Mouse (Mus musculus) MEL (cell line): ENCODE measurements around the gene Ccdc83. TPM values are rescaled to one million over a fixed set of nuclear protein-coding genes. Genes with fewer than 3 reads are reported as not detected.

Experiments used
- DNase-seq: peaks from one replicate; pipeline ENCODE4 v3.0.0; 2011; ENCODE audit warnings: low read depth, low spot score
- H3K27ac ChIP-seq: 2 replicates; pipeline ENCODE4 v1.5.1; 2012; ENCODE audit warnings: low read depth, mild to moderate bottlenecking, control low read depth, low read length, moderate library complexity; ENCODE audit not compliant: control insufficient read depth
- H3K27me3 ChIP-seq, 2 experiments: fragments of 150-350 bp in 1 of 2; sonication (generic) in 1 of 2; 2 replicates each; pipeline ENCODE4 v1.6.1; 2012; ENCODE audit warnings: low read length in 2 of 2, mild to moderate bottlenecking in 2 of 2, improper control_type of control experiment in 1 of 2, moderate library complexity in 1 of 2; ENCODE audit not compliant: insufficient read depth in 2 of 2, control insufficient read depth in 1 of 2
- H3K36me3 ChIP-seq, 2 experiments: 2 replicates each; pipeline ENCODE4 v1.6.1; 2012 to 2014; ENCODE audit warnings: low read length in 2 of 2, improper control_type of control experiment in 1 of 2, inconsistent platforms in 1 of 2, mild to moderate bottlenecking in 1 of 2; ENCODE audit not compliant: insufficient read depth in 2 of 2, control insufficient read depth in 1 of 2
- H3K4me1 ChIP-seq, 2 experiments: fragments of 150-350 bp in 1 of 2; sonication (generic) in 1 of 2; 2 replicates each; pipeline ENCODE4 v1.6.1; 2012; ENCODE audit warnings: low read length in 2 of 2, improper control_type of control experiment in 1 of 2, mild to moderate bottlenecking in 1 of 2; ENCODE audit not compliant: insufficient read depth in 2 of 2, control insufficient read depth in 1 of 2
- H3K4me3 ChIP-seq, 2 experiments: fragments of 150-350 bp in 1 of 2; sonication (generic) in 1 of 2; 2 replicates each; pipeline ENCODE4 v1.5.1; 2012; ENCODE audit warnings: low read depth in 2 of 2, low read length in 2 of 2, mild to moderate bottlenecking in 2 of 2, moderate library complexity in 2 of 2, control low read depth in 1 of 2, improper control_type of control experiment in 1 of 2; ENCODE audit not compliant: control insufficient read depth in 1 of 2, insufficient read depth in 1 of 2
- H3K79me2 ChIP-seq: 2 replicates; pipeline ENCODE4 v1.6.1; 2012; ENCODE audit warnings: mild to moderate bottlenecking, low read length, moderate library complexity; ENCODE audit not compliant: control insufficient read depth, poor library complexity, insufficient read depth
- H3K9ac ChIP-seq: 2 replicates; pipeline ENCODE4 v1.6.1; 2012; ENCODE audit warnings: low read depth, mild to moderate bottlenecking, control low read depth, low read length, moderate library complexity; ENCODE audit not compliant: control insufficient read depth, poor library complexity, severe bottlenecking
- H3K9me3 ChIP-seq: fragments of 150-350 bp; sonication (generic); replicated peaks from 2 replicates; pipeline ENCODE4 v1.6.1; 2012; ENCODE audit warnings: mild to moderate bottlenecking, low read length, improper control_type of control experiment, moderate library complexity; ENCODE audit not compliant: insufficient read depth
- CHD2 ChIP-seq: IDR thresholded peaks from 2 replicates; pipeline ENCODE4 v1.6.1; 2011; ENCODE audit warnings: low read length, improper control_type of control experiment
- CTCF ChIP-seq, 3 experiments: IDR thresholded peaks in 2 of 3; conservative IDR thresholded peaks in 1 of 3; 2 replicates each; pipeline ENCODE4 v1.5.1; 2011 to 2012; ENCODE audit warnings: low read length in 3 of 3, low read depth in 2 of 3, mild to moderate bottlenecking in 2 of 3, improper control_type of control experiment in 1 of 3, inconsistent platforms in 1 of 3, mixed read lengths in 1 of 3, moderate library complexity in 1 of 3; ENCODE audit not compliant: control insufficient read depth in 1 of 3, insufficient read depth in 1 of 3, poor library complexity in 1 of 3, severe bottlenecking in 1 of 3
- ELF1 ChIP-seq: IDR thresholded peaks from 2 replicates; pipeline ENCODE4 v1.6.1; 2014; ENCODE audit warnings: low read depth, mild to moderate bottlenecking, inconsistent platforms, low read length, improper control_type of control experiment, moderate library complexity
- ETS1 ChIP-seq: IDR thresholded peaks from 2 replicates; pipeline ENCODE4 v1.6.1; 2012; ENCODE audit warnings: low read depth, mild to moderate bottlenecking, inconsistent platforms, low read length, improper control_type of control experiment, moderate library complexity
- MAFK ChIP-seq: IDR thresholded peaks from 2 replicates; pipeline ENCODE4 v1.6.1; 2011; ENCODE audit warnings: low read depth, mild to moderate bottlenecking, low read length, improper control_type of control experiment, borderline replicate concordance
- MEF2A ChIP-seq: IDR thresholded peaks from 2 replicates; pipeline ENCODE4 v1.6.1; 2014; ENCODE audit warnings: low read depth, mild to moderate bottlenecking, inconsistent platforms, low read length, improper control_type of control experiment; ENCODE audit not compliant: poor library complexity, insufficient replicate concordance, severe bottlenecking; ENCODE audit errors: extremely low read depth
- MYB ChIP-seq: IDR thresholded peaks from 2 replicates; pipeline ENCODE4 v1.6.1; 2011; ENCODE audit warnings: mild to moderate bottlenecking, low read depth, low read length, improper control_type of control experiment
- POLR2A ChIP-seq, 2 experiments: IDR thresholded peaks; 2 replicates each; pipeline ENCODE4 v1.6.1; 2011 to 2012; ENCODE audit warnings: low read length in 2 of 2, mild to moderate bottlenecking in 2 of 2, control low read depth in 1 of 2, improper control_type of control experiment in 1 of 2, low read depth in 1 of 2, moderate library complexity in 1 of 2; ENCODE audit not compliant: control insufficient read depth in 1 of 2, insufficient read depth in 1 of 2, poor library complexity in 1 of 2
- POLR2AphosphoS2 ChIP-seq: IDR thresholded peaks from 2 replicates; pipeline ENCODE4 v1.6.1; 2011; ENCODE audit warnings: low read length, improper control_type of control experiment
- POLR2AphosphoS5 ChIP-seq: IDR thresholded peaks from 2 replicates; pipeline ENCODE4 v1.6.1; 2012; ENCODE audit warnings: low read depth, borderline replicate concordance, mild to moderate bottlenecking, inconsistent platforms, low read length, moderate library complexity, mixed read lengths
- RAD21 ChIP-seq: IDR thresholded peaks from 2 replicates; pipeline ENCODE4 v1.6.1; 2011; ENCODE audit warnings: mild to moderate bottlenecking, low read depth, low read length, improper control_type of control experiment
- RCOR1 ChIP-seq: IDR thresholded peaks from 2 replicates; pipeline ENCODE4 v1.6.1; 2012; ENCODE audit warnings: low read depth, mild to moderate bottlenecking, inconsistent platforms, low read length, improper control_type of control experiment
- SMC3 ChIP-seq: IDR thresholded peaks from 2 replicates; pipeline ENCODE4 v1.6.1; 2011; ENCODE audit warnings: low read depth, low read length, improper control_type of control experiment
- TBP ChIP-seq: IDR thresholded peaks from 2 replicates; pipeline ENCODE4 v1.8.0; 2011; ENCODE audit warnings: low read depth, low read length, improper control_type of control experiment
- TCF12 ChIP-seq: IDR thresholded peaks from 2 replicates; pipeline ENCODE4 v1.6.1; 2014; ENCODE audit warnings: low read depth, mild to moderate bottlenecking, inconsistent platforms, low read length, improper control_type of control experiment, moderate library complexity
- USF1 ChIP-seq: IDR thresholded peaks from 2 replicates; pipeline ENCODE4 v1.6.1; 2014; ENCODE audit warnings: low read depth, mild to moderate bottlenecking, inconsistent platforms, low read length, improper control_type of control experiment, moderate library complexity
- ZC3H11A ChIP-seq: IDR thresholded peaks from 2 replicates; pipeline ENCODE4 v1.6.1; 2012; ENCODE audit warnings: low read depth, mild to moderate bottlenecking, inconsistent platforms, low read length, improper control_type of control experiment
- ZKSCAN1 ChIP-seq: IDR thresholded peaks from 2 replicates; pipeline ENCODE4 v1.6.1; 2012; ENCODE audit warnings: low read depth, mild to moderate bottlenecking, inconsistent platforms, low read length, improper control_type of control experiment, moderate library complexity
- ZMIZ1 ChIP-seq: IDR thresholded peaks from 2 replicates; pipeline ENCODE4 v1.6.1; 2012; ENCODE audit warnings: low read depth, mild to moderate bottlenecking, inconsistent platforms, low read length, improper control_type of control experiment, moderate library complexity
- polyA plus RNA-seq, 2 experiments: library from polyadenylated mRNA; stranded (reverse) in 1 of 2; unstranded in 1 of 2; fragments of >175 nt in 1 of 2; fragments of >200 nt in 1 of 2; gene quantifications; 2 replicates each; pipeline versions ENCODE4 v1.2.1 to v1.2.4; 2012; ENCODE audit warnings: low replicate concordance in 2 of 2, low read depth in 1 of 2; ENCODE audit not compliant: insufficient read length in 2 of 2, insufficient read depth in 1 of 2, missing spikeins in 1 of 2
- total RNA-seq: library from RNA; depleted of rRNA; stranded (reverse); fragments of 300-350 nt; gene quantifications from 2 replicates; pipeline ENCODE4 v1.2.3, GENCODE M21; 2012

Gene Ccdc83
- total and polyA plus RNA-seq, 3 experiments: not detected

DNA sequence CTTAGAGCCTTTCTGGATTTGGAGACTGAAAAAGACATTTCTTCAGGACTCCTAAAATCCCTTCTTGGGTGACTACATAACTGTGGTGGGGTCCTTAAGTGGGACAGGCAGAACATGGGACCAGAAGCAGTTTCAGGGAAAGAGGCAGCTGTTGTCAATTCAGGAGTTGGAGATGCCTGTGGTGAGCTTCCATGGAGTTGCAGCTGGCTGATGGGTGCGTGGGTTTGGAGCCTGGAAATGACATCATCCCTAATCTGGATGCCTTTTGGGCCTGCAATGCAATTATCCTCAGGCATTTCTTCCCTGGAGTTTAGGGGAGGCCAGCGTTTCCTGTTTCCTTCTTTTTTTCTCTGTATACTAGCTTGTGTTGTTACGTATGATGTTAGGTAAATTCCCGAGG, 31.7 kb downstream of the Ccdc83 start:
- no peak overlapping the region for H3K27ac ChIP-seq
- no peak for TF ChIP-seq MAFK
- no peak for TF ChIP-seq MYB
- TF ChIP-seq RAD21: no peak
- no peak for TF ChIP-seq USF1
- no peak for TF ChIP-seq POLR2AphosphoS2
- no peak for TF ChIP-seq POLR2AphosphoS5
- no peak for TF ChIP-seq TBP
- no peak for TF ChIP-seq ZC3H11A
- no peak for TF ChIP-seq TCF12
- TF ChIP-seq SMC3: no peak
- no peak for TF ChIP-seq CHD2
- TF ChIP-seq MEF2A: no peak
- TF ChIP-seq RCOR1: no peak
- no peak for TF ChIP-seq ZMIZ1
- H3K9ac ChIP-seq: no peak overlapping the region
- no peaks in the 10 kb centered on the region for H3K9me3 ChIP-seq
- peaks cover 2 to 4% of the 10 kb centered on the region in 2 experiments; a peak in 2 of 4 replicates for H3K27me3 ChIP-seq
- H3K4me1 ChIP-seq: no peaks in the 10 kb centered on the region
- no peaks in the 10 kb centered on the region for H3K36me3 ChIP-seq
- no peaks in the 10 kb centered on the region for H3K79me2 ChIP-seq
- no peak overlapping the region for H3K4me3 ChIP-seq
- no peak for DNase-seq

DNA sequence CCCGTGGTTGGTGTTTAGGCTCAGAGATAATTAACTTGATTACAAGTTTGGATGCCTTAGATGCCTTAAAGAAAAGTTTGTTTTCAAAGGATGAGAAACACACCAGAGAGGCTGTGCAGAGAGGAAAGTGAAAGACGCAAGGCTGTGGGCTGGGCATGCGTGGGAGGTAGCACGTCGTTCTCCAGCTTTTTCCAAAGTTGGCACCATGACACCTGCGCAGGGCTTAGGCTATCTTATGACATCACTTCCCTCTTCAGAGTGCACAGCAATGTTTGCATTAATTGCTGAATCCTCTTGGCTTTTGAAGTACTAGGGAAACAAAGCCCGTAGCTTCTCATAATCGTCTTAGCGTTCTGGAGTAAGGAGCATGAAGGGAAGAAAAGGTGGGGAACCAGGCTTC, 34.1 kb downstream of the Ccdc83 start:
- TF ChIP-seq ZKSCAN1 (no peak), CTCF (IDR thresholded peaks at IDR 0.05 in 2 of 3, conservative IDR thresholded peaks at IDR 0.05 in 1 of 3; ENCODE audit: control insufficient read depth in 1 of 3, insufficient read depth in 1 of 3, low read depth in 2 of 3, low read length in 3 of 3, poor library complexity in 1 of 3, severe bottlenecking in 1 of 3) (no peak), RCOR1 (no peak), POLR2A (IDR thresholded peaks at IDR 0.05; ENCODE audit: control insufficient read depth in 1 of 2, insufficient read depth in 1 of 2, low read depth in 1 of 2, low read length in 2 of 2, poor library complexity in 1 of 2) (no peak), CHD2 (no peak), ELF1 (no peak), ETS1 (no peak)
- TF ChIP-seq, all 39 proteins: peak for 0
- H3K27ac ChIP-seq: no peak overlapping the region
- no peak for DNase-seq
- H3K4me3 ChIP-seq: no peak overlapping the region
- H3K27me3 ChIP-seq: peaks cover 0 to 7% of the 10 kb centered on the region in 2 experiments; a peak in 2 of 4 replicates
- no peaks in the 10 kb centered on the region for H3K4me1 ChIP-seq
- no peaks in the 10 kb centered on the region for H3K36me3 ChIP-seq
- H3K9ac ChIP-seq: no peak overlapping the region
- no peaks in the 10 kb centered on the region for H3K9me3 ChIP-seq
- H3K79me2 ChIP-seq: no peaks in the 10 kb centered on the region
